Mouse (Mus musculus) ES-Bruce4 (cell line): Measurements from ENCODE around the gene Cdkal1.

Source experiments
- CTCF ChIP-seq: IDR thresholded peaks from one replicate; pipeline ENCODE4 v1.8.1; 2011; ENCODE audit warnings: low read depth, low read length
- POLR2A ChIP-seq: IDR thresholded peaks from one replicate; pipeline ENCODE4 v1.8.1; 2011; ENCODE audit warnings: low read length; ENCODE audit not compliant: insufficient read depth

GRCm38 (mm10) chr13:29349386-29349961, 506.0 kb downstream of the Cdkal1 start:
- TF ChIP-seq CTCF (no peak), POLR2A (no peak)
